Mouse (Mus musculus): ENCODE results near the gene Olfr777.
"Not testable (repeated sequence)": the region's sequence is repeated elsewhere in the genome, so short reads cannot be mapped to it uniquely, and the experiment has no call there.

Olfr777 gene

GRCm38 (mm10) chr10:129271081-129271535, at the start of gene Olfr777:
TSS of gene Olfr777 (minus strand) at chr10:129271485.
- DNase-seq, result no peak

- DNase-seq, result no peak
These were observed 46.5 kb upstream of the Olfr777 start, which contains the start of gene Olfr780 for GRCm38 (mm10) chr10:129317817-129318216. TSS of gene Olfr780 (plus strand) at chr10:129318117.

GRCm38 (mm10) chr10:129313521-129313920, 42.2 kb upstream of the Olfr777 start:
- DNase-seq, result not testable (repeated sequence)

GRCm38 (mm10) chr10:129312973-129313372, 41.7 kb upstream of the Olfr777 start:
- DNase-seq, result not testable (repeated sequence)

GRCm38 (mm10) chr10:129258827-129259226, 12.5 kb downstream of the Olfr777 start, which contains the start of gene Olfr776:
TSS of gene Olfr776 (plus strand) at chr10:129259127.
- DNase-seq, result no peak

- DNase-seq, result no peak
These were observed 23.2 kb downstream of the Olfr777 start, which contains the start of gene Olfr775 for GRCm38 (mm10) chr10:129248112-129248511. TSS of gene Olfr775 (plus strand) at chr10:129248412.

- no peak for DNase-seq
These were observed 35.4 kb downstream of the Olfr777 start, which contains the start of gene Olfr774 for GRCm38 (mm10) chr10:129235904-129236303. TSS of gene Olfr774 (plus strand) at chr10:129236204.

- DNase-seq, result no peak
These were observed 40.5 kb downstream of the Olfr777 start for GRCm38 (mm10) chr10:129230737-129231136.
